ENCODE assay signal across 9 mouse cellular contexts in genomic region chr10:77583795-77584422, GRCm38 (mm10). TPM values are rescaled to one million over a fixed set of nuclear protein-coding genes. Genes with fewer than 3 reads are reported as not detected.
A peak's percentile ranks its signal among the peaks of the same experiment; 100 is the strongest.
DNase-seq lines count a peak whose midpoint lies in the region; ATAC-seq lines count a peak whose summit lies in the region.
"Had no signal": no experiment of that assay in that cellular context is flagged by ENCODE, and none has a peak within 500 bp of the region (broad histone marks: within the 10 kb centered on the region; RNA-seq: fewer than 3 reads in every experiment).

No protein-coding gene starts in this region.

- 0 out of 2 replicates have a peak overlapping the region, but pooled peaks have one; percentile 19 for H3K9ac ChIP-seq in embryonic facial prominence, embryonic 14.5 days (ENCODE audit: low read depth, low read length)
- no peak overlapping the region for H3K9ac ChIP-seq in kidney, embryonic 15.5 days
- no peak overlapping the region; the same call in 1 of the 2 replicates for H3K9ac ChIP-seq in neural tube, embryonic 15.5 days (replicated peaks)
- no peak overlapping the region for H3K9ac ChIP-seq in midbrain, embryonic 15.5 days

- no peak overlapping the region for H3K27ac ChIP-seq in embryonic facial prominence, embryonic 14.5 days (replicated peaks; ENCODE audit: low read depth, low read length)
- peak overlapping the region; percentile 59 for H3K27ac ChIP-seq in kidney, embryonic 15.5 days
- no peak overlapping the region for H3K27ac ChIP-seq in neural tube, embryonic 15.5 days (replicated peaks)
- H3K27ac ChIP-seq in midbrain, embryonic 15.5 days: no peak overlapping the region
- H3K27ac ChIP-seq: macrophage had no signal

- peaks cover 17% of the 10 kb centered on the region for H3K4me1 ChIP-seq in embryonic facial prominence, embryonic 14.5 days (ENCODE audit: control insufficient read depth, insufficient read depth, low read length)
- H3K4me1 ChIP-seq in kidney, embryonic 15.5 days: peaks cover 42% of the 10 kb centered on the region
- peaks cover 50% of the 10 kb centered on the region for H3K4me1 ChIP-seq in neural tube, embryonic 15.5 days
- H3K4me1 ChIP-seq in midbrain, embryonic 15.5 days: peaks cover 41% of the 10 kb centered on the region

- H3K9me3 ChIP-seq in embryonic facial prominence, embryonic 14.5 days (ENCODE audit: control insufficient read depth, low read length): no peaks in the 10 kb centered on the region
- H3K9me3 ChIP-seq in kidney, embryonic 15.5 days (replicated peaks): no peaks in the 10 kb centered on the region
- H3K9me3 ChIP-seq in neural tube, embryonic 15.5 days (replicated peaks): no peaks in the 10 kb centered on the region
- H3K9me3 ChIP-seq in midbrain, embryonic 15.5 days: no peaks in the 10 kb centered on the region

- DNase-seq in kidney, adult 18-20 months: peak; percentile 49
- no peak for DNase-seq in kidney, postnatal 10 days
- DNase-seq in embryonic facial prominence, embryonic 14.5 days (ENCODE audit: low spot score): peak; percentile 30
- no peak for DNase-seq in thymus, postnatal 25 days
- no peak for DNase-seq in retina, postnatal 1 day

- H3K4me3 ChIP-seq in embryonic facial prominence, embryonic 14.5 days (ENCODE audit: low read depth, low read length): no peak overlapping the region
- H3K4me3 ChIP-seq in kidney, embryonic 15.5 days (replicated peaks): no peak overlapping the region
- H3K4me3 ChIP-seq in neural tube, embryonic 15.5 days (replicated peaks): no peak overlapping the region
- H3K4me3 ChIP-seq in midbrain, embryonic 15.5 days: no peak overlapping the region

- WGBS in embryonic facial prominence, embryonic 14.5 days: 69% methylated on average over 10 of the region's 10 CpGs
- 38% methylated on average over 10 of the region's 10 CpGs for WGBS in kidney, embryonic 15.5 days
- WGBS in neural tube, embryonic 15.5 days: 78% methylated on average over 10 of the region's 10 CpGs
- 82% methylated on average over 10 of the region's 10 CpGs for WGBS in midbrain, embryonic 15.5 days

- ATAC-seq in embryonic facial prominence, embryonic 14.5 days (ENCODE audit: low read depth): no peak
- no peak for ATAC-seq in kidney, embryonic 15.5 days (replicated peaks; ENCODE audit: low FRiP score)
- ATAC-seq in neural tube, embryonic 15.5 days (ENCODE audit: low FRiP score): no peak
- no peak for ATAC-seq in midbrain, embryonic 15.5 days (replicated peaks)

- peaks cover 25% of the 10 kb centered on the region; the same call in 1 of the 2 replicates for H3K36me3 ChIP-seq in embryonic facial prominence, embryonic 14.5 days (ENCODE audit: control insufficient read depth, insufficient read depth, low read length)
- peaks cover 19% of the 10 kb centered on the region for H3K36me3 ChIP-seq in kidney, embryonic 15.5 days
- H3K36me3 ChIP-seq in neural tube, embryonic 15.5 days: peaks cover 8% of the 10 kb centered on the region
- H3K36me3 ChIP-seq in midbrain, embryonic 15.5 days (replicated peaks): no peaks in the 10 kb centered on the region

- H3K4me2 ChIP-seq in embryonic facial prominence, embryonic 14.5 days (ENCODE audit: low read depth, low read length): no peak overlapping the region
- H3K4me2 ChIP-seq in kidney, embryonic 15.5 days: peak overlapping the region; percentile 70
- H3K4me2 ChIP-seq in neural tube, embryonic 15.5 days: 0 out of 2 replicates have a peak overlapping the region, but pooled peaks have one; percentile 7
- no peak overlapping the region for H3K4me2 ChIP-seq in midbrain, embryonic 15.5 days

- H3K27me3 ChIP-seq in embryonic facial prominence, embryonic 14.5 days (replicated peaks; ENCODE audit: control insufficient read depth, insufficient read depth, low read length): no peaks in the 10 kb centered on the region
- H3K27me3 ChIP-seq in kidney, embryonic 15.5 days: no peaks in the 10 kb centered on the region
- H3K27me3 ChIP-seq in neural tube, embryonic 15.5 days (replicated peaks): no peaks in the 10 kb centered on the region
- no peaks in the 10 kb centered on the region for H3K27me3 ChIP-seq in midbrain, embryonic 15.5 days (replicated peaks)

RNA-seq across cellular contexts. Expression of gene Pttg1ip, which starts 2.4 kb away (rescaled TPM):
- 135 and 143 TPM in 2 replicates for polyA plus RNA-seq in embryonic facial prominence, embryonic 14.5 days (2014; fragmentation: Nextera tagmentation; extraction: Ambion mirVana)
- 149 and 152 TPM in 2 replicates for polyA plus RNA-seq in kidney, embryonic 15.5 days (2015; fragmentation: Nextera tagmentation; extraction: Ambion mirVana)
- polyA plus RNA-seq in neural tube, embryonic 15.5 days (2015; fragmentation: Nextera tagmentation; extraction: Ambion mirVana): 73.9 and 91.7 TPM in 2 replicates
- polyA plus RNA-seq in midbrain, embryonic 15.5 days (2015; fragmentation: Nextera tagmentation; extraction: Ambion mirVana): 68.6 and 72.0 TPM in 2 replicates

RNA-seq across cellular contexts. Expression of gene Sumo3, which starts 22.0 kb away (rescaled TPM):
- polyA plus RNA-seq in embryonic facial prominence, embryonic 14.5 days (2014; fragmentation: Nextera tagmentation; extraction: Ambion mirVana): 261 and 281 TPM in 2 replicates
- polyA plus RNA-seq in kidney, embryonic 15.5 days (2015; fragmentation: Nextera tagmentation; extraction: Ambion mirVana): 332 TPM in 2 replicates
- 275 and 286 TPM in 2 replicates for polyA plus RNA-seq in neural tube, embryonic 15.5 days (2015; fragmentation: Nextera tagmentation; extraction: Ambion mirVana)
- 308 and 325 TPM in 2 replicates for polyA plus RNA-seq in midbrain, embryonic 15.5 days (2015; fragmentation: Nextera tagmentation; extraction: Ambion mirVana)

RNA-seq across cellular contexts. Expression of gene Gm49325, which starts 22.1 kb away (rescaled TPM):
- polyA plus RNA-seq in embryonic facial prominence, embryonic 14.5 days (2014; fragmentation: Nextera tagmentation; extraction: Ambion mirVana): 4.1 and 7.4 TPM in 2 replicates
- polyA plus RNA-seq in kidney, embryonic 15.5 days (2015; fragmentation: Nextera tagmentation; extraction: Ambion mirVana): 3.6 and 6.3 TPM in 2 replicates
- polyA plus RNA-seq in neural tube, embryonic 15.5 days (2015; fragmentation: Nextera tagmentation; extraction: Ambion mirVana): 1.4 and 2.4 TPM in 2 replicates
- polyA plus RNA-seq in midbrain, embryonic 15.5 days (2015; fragmentation: Nextera tagmentation; extraction: Ambion mirVana): 2.5 TPM in 1 of 2 replicates, not detected in the other

RNA-seq across cellular contexts. Expression of gene Ube2g2, which starts 38.2 kb away (rescaled TPM):
- 66.1 and 69.5 TPM in 2 replicates for polyA plus RNA-seq in embryonic facial prominence, embryonic 14.5 days (2014; fragmentation: Nextera tagmentation; extraction: Ambion mirVana)
- 71.9 and 72.0 TPM in 2 replicates for polyA plus RNA-seq in kidney, embryonic 15.5 days (2015; fragmentation: Nextera tagmentation; extraction: Ambion mirVana)
- polyA plus RNA-seq in neural tube, embryonic 15.5 days (2015; fragmentation: Nextera tagmentation; extraction: Ambion mirVana): 77.1 and 79.6 TPM in 2 replicates
- 91.1 and 97.2 TPM in 2 replicates for polyA plus RNA-seq in midbrain, embryonic 15.5 days (2015; fragmentation: Nextera tagmentation; extraction: Ambion mirVana)

RNA-seq across cellular contexts. Expression of gene Itgb2, which starts 53.9 kb away (rescaled TPM):
- polyA plus RNA-seq in embryonic facial prominence, embryonic 14.5 days (2014; fragmentation: Nextera tagmentation; extraction: Ambion mirVana): 3.0 and 3.5 TPM in 2 replicates
- polyA plus RNA-seq in kidney, embryonic 15.5 days (2015; fragmentation: Nextera tagmentation; extraction: Ambion mirVana): 2.1 and 2.3 TPM in 2 replicates
- polyA plus RNA-seq in neural tube, embryonic 15.5 days (2015; fragmentation: Nextera tagmentation; extraction: Ambion mirVana): 1.0 and 4.8 TPM in 2 replicates
- polyA plus RNA-seq in midbrain, embryonic 15.5 days (2015; fragmentation: Nextera tagmentation; extraction: Ambion mirVana): 0.81 and 0.87 TPM in 2 replicates

Comparison
In these comparisons a context has a peak if more than half of its experiments do, and no peak if none do; other contexts are left out.
1. DNase-seq: peak in kidney, adult 18-20 months (single experiment) and embryonic facial prominence, embryonic 14.5 days (single experiment); none in kidney, postnatal 10 days (single experiment), thymus, postnatal 25 days (single experiment) and retina, postnatal 1 day (single experiment).
2. H3K4me2 ChIP-seq: peak in kidney, embryonic 15.5 days (single experiment) and neural tube, embryonic 15.5 days (single experiment); none in embryonic facial prominence, embryonic 14.5 days (single experiment) and midbrain, embryonic 15.5 days (single experiment).